Mouse (Mus musculus): Measurements from ENCODE around the gene Chst1.

DNA sequence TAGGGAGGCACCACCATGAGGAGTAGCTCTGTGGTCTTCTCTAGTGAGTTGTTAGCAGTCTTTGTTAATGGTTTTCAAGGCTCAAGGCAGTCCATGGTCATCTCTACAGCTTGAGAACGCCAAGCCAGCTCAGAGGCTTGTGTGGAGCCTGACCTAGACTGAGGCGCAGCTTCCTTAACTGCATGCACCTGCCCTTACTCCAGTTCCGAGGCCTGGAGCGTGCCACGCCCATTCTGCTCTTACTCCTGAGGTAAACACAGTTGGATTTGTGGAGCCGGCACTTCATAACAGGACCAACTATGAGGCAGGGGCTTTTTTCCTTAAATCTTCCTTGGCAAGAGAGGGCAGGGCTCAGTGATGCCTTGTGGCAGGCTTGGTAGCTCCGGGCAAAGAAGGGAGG lies 18.2 kb upstream of the Chst1 start:
- TF ChIP-seq CTCF (IDR thresholded peaks at IDR 0.05; ENCODE audit: low read depth) (no peak), EP300 (optimal IDR thresholded peaks at IDR 0.05) (no peak)
